Mouse (Mus musculus): ENCODE results near the gene Arhgef39. TPM values are rescaled to one million over a fixed set of nuclear protein-coding genes. Genes with fewer than 3 reads are reported as not detected.

Gene Arhgef39
- polyA plus RNA-seq, 1 experiment from 2014 or later = 4.4 TPM

GRCm38 (mm10) chr4:43503041-43503440 lies 3.5 kb upstream of the Arhgef39 start:
- Histone ChIP-seq H3K4me1 (ENCODE audit: control insufficient read depth, insufficient read depth, low read length) (peaks cover 5% of the 10 kb centered on the region; the same call in 1 of the 2 replicates), H3K36me3 (ENCODE audit: control insufficient read depth, insufficient read depth, low read length) (no peaks in the 10 kb centered on the region), H3K9me3 (replicated peaks; ENCODE audit: control insufficient read depth, low read length, poor library complexity, severe bottlenecking) (no peaks in the 10 kb centered on the region), H3K27me3 (ENCODE audit: control insufficient read depth, insufficient read depth, low read depth, low read length) (peaks cover 6% of the 10 kb centered on the region; the same call in 1 of the 2 replicates), H3K4me2 (ENCODE audit: low read length) (no peak overlapping the region), H3K9ac (ENCODE audit: low read depth, low read length) (no peak overlapping the region), H3K27ac (ENCODE audit: low read length) (no peak overlapping the region), H3K4me3 (ENCODE audit: low read depth, low read length) (no peak overlapping the region)
- WGBS = 82% methylated on average over 2 of the region's 2 CpGs
- ATAC-seq = no peak

GRCm38 (mm10) chr4:43498983-43499382 lies 512 bp downstream of the Arhgef39 start:
- WGBS = 18% methylated on average over 8 of the region's 8 CpGs
- Histone ChIP-seq H3K4me2 (ENCODE audit: low read length) (peak overlapping the region; percentile 91), H3K27me3 (ENCODE audit: control insufficient read depth, insufficient read depth, low read depth, low read length) (peaks cover 3% of the 10 kb centered on the region; the same call in 1 of the 2 replicates), H3K4me3 (ENCODE audit: low read depth, low read length) (peak overlapping the region; percentile 60), H3K9ac (ENCODE audit: low read depth, low read length) (peak overlapping the region; percentile 73), H3K36me3 (ENCODE audit: control insufficient read depth, insufficient read depth, low read length) (no peaks in the 10 kb centered on the region; the same call in 1 of the 2 replicates), H3K4me1 (ENCODE audit: control insufficient read depth, insufficient read depth, low read length) (peaks cover 15% of the 10 kb centered on the region), H3K9me3 (replicated peaks; ENCODE audit: control insufficient read depth, low read length, poor library complexity, severe bottlenecking) (no peaks in the 10 kb centered on the region), H3K27ac (ENCODE audit: low read length) (no peak overlapping the region)
- ATAC-seq = no peak

- Histone ChIP-seq H3K27me3 (ENCODE audit: control insufficient read depth, insufficient read depth, low read depth, low read length) (0 out of 2 replicates have a peak, but pooled peaks cover 3% of the 10 kb centered on the region), H3K4me3 (ENCODE audit: low read depth, low read length) (no peak overlapping the region), H3K9me3 (replicated peaks; ENCODE audit: control insufficient read depth, low read length, poor library complexity, severe bottlenecking) (no peaks in the 10 kb centered on the region), H3K9ac (ENCODE audit: low read depth, low read length) (no peak overlapping the region), H3K4me2 (ENCODE audit: low read length) (no peak overlapping the region), H3K4me1 (ENCODE audit: control insufficient read depth, insufficient read depth, low read length) (peaks cover 15% of the 10 kb centered on the region), H3K27ac (ENCODE audit: low read length) (no peak overlapping the region), H3K36me3 (ENCODE audit: control insufficient read depth, insufficient read depth, low read length) (no peaks in the 10 kb centered on the region; the same call in 1 of the 2 replicates)
- ATAC-seq = no peak
- 79% methylated on average over 4 of the region's 4 CpGs for WGBS
Observed at GRCm38 (mm10) chr4:43497946-43498345, 1.5 kb downstream of the Arhgef39 start.

- no peaks in the 10 kb centered on the region for H3K9me3 ChIP-seq (replicated peaks; ENCODE audit: control insufficient read depth, low read length, poor library complexity, severe bottlenecking)
- no peak overlapping the region for H3K27ac ChIP-seq (ENCODE audit: low read length)
- H3K4me3 ChIP-seq (ENCODE audit: low read depth, low read length) = no peak overlapping the region
- H3K9ac ChIP-seq (ENCODE audit: low read depth, low read length) = no peak overlapping the region
- H3K36me3 ChIP-seq (ENCODE audit: control insufficient read depth, insufficient read depth, low read length) = no peaks in the 10 kb centered on the region; the same call in 1 of the 2 replicates
- WGBS = 95% methylated on average over 8 of the region's 8 CpGs
- no peak overlapping the region for H3K4me2 ChIP-seq (ENCODE audit: low read length)
- ATAC-seq = no peak
- H3K27me3 ChIP-seq (ENCODE audit: control insufficient read depth, insufficient read depth, low read depth, low read length) = 0 out of 2 replicates have a peak, but pooled peaks cover 3% of the 10 kb centered on the region
- peaks cover 15% of the 10 kb centered on the region for H3K4me1 ChIP-seq (ENCODE audit: control insufficient read depth, insufficient read depth, low read length)
Observed at GRCm38 (mm10) chr4:43497405-43497804, 2.1 kb downstream of the Arhgef39 start.

GRCm38 (mm10) chr4:43496587-43496986 lies 2.9 kb downstream of the Arhgef39 start:
- Histone ChIP-seq H3K4me3 (ENCODE audit: low read depth, low read length) (no peak overlapping the region), H3K4me2 (ENCODE audit: low read length) (no peak overlapping the region), H3K27me3 (ENCODE audit: control insufficient read depth, insufficient read depth, low read depth, low read length) (0 out of 2 replicates have a peak, but pooled peaks cover 3% of the 10 kb centered on the region), H3K36me3 (ENCODE audit: control insufficient read depth, insufficient read depth, low read length) (no peaks in the 10 kb centered on the region; the same call in 1 of the 2 replicates), H3K4me1 (ENCODE audit: control insufficient read depth, insufficient read depth, low read length) (peaks cover 15% of the 10 kb centered on the region), H3K9me3 (replicated peaks; ENCODE audit: control insufficient read depth, low read length, poor library complexity, severe bottlenecking) (no peaks in the 10 kb centered on the region), H3K9ac (ENCODE audit: low read depth, low read length) (no peak overlapping the region), H3K27ac (ENCODE audit: low read length) (no peak overlapping the region)
- 51% methylated on average over 6 of the region's 6 CpGs for WGBS
- no peak for ATAC-seq

GRCm38 (mm10) chr4:43493846-43494240 lies 5.7 kb downstream of the Arhgef39 start:
- peak overlapping the region; percentile 81 for H3K4me3 ChIP-seq (ENCODE audit: low read depth, low read length)
- H3K27me3 ChIP-seq (ENCODE audit: control insufficient read depth, insufficient read depth, low read depth, low read length) = 0 out of 2 replicates have a peak, but pooled peaks cover 3% of the 10 kb centered on the region
- WGBS = 1% methylated on average over 9 of the region's 9 CpGs
- H3K4me1 ChIP-seq (ENCODE audit: control insufficient read depth, insufficient read depth, low read length) = peaks cover 13% of the 10 kb centered on the region
- no peak for ATAC-seq
- H3K36me3 ChIP-seq (ENCODE audit: control insufficient read depth, insufficient read depth, low read length) = no peaks in the 10 kb centered on the region; the same call in 1 of the 2 replicates
- peak overlapping the region; percentile 85 for H3K9ac ChIP-seq (ENCODE audit: low read depth, low read length)
- H3K27ac ChIP-seq (ENCODE audit: low read length) = peak overlapping the region; percentile 93
- H3K9me3 ChIP-seq (replicated peaks; ENCODE audit: control insufficient read depth, low read length, poor library complexity, severe bottlenecking) = no peaks in the 10 kb centered on the region; the same call in 1 of the 2 replicates
- H3K4me2 ChIP-seq (ENCODE audit: low read length) = peak overlapping the region; percentile 74

- peak overlapping the region; percentile 81 for H3K4me3 ChIP-seq (ENCODE audit: low read depth, low read length)
- peak overlapping the region; percentile 85 for H3K9ac ChIP-seq (ENCODE audit: low read depth, low read length)
- WGBS = under 1% methylated on average over 47 of the region's 47 CpGs
- H3K36me3 ChIP-seq (ENCODE audit: control insufficient read depth, insufficient read depth, low read length) = no peaks in the 10 kb centered on the region; the same call in 1 of the 2 replicates
- 0 out of 2 replicates have a peak, but pooled peaks cover 3% of the 10 kb centered on the region for H3K27me3 ChIP-seq (ENCODE audit: control insufficient read depth, insufficient read depth, low read depth, low read length)
- peak overlapping the region; percentile 93 for H3K27ac ChIP-seq (ENCODE audit: low read length)
- peak; percentile 92 for ATAC-seq
- peaks cover 13% of the 10 kb centered on the region for H3K4me1 ChIP-seq (ENCODE audit: control insufficient read depth, insufficient read depth, low read length)
- peak overlapping the region; percentile 74 for H3K4me2 ChIP-seq (ENCODE audit: low read length)
- H3K9me3 ChIP-seq (replicated peaks; ENCODE audit: control insufficient read depth, low read length, poor library complexity, severe bottlenecking) = no peaks in the 10 kb centered on the region; the same call in 1 of the 2 replicates
Observed at GRCm38 (mm10) chr4:43493186-43493845, 6.2 kb downstream of the Arhgef39 start.

- peak within 1 kb of the TSS; percentile 81 for H3K4me3 ChIP-seq (ENCODE audit: low read depth, low read length)
- H3K36me3 ChIP-seq (ENCODE audit: control insufficient read depth, insufficient read depth, low read length) = no peaks in the 10 kb centered on the region; the same call in 1 of the 2 replicates
- peak within 1 kb of the TSS; percentile 74 for H3K4me2 ChIP-seq (ENCODE audit: low read length)
- peak within 1 kb of the TSS; percentile 93 for H3K27ac ChIP-seq (ENCODE audit: low read length)
- WGBS = 1% methylated on average over 25 of the region's 25 CpGs
- H3K4me1 ChIP-seq (ENCODE audit: control insufficient read depth, insufficient read depth, low read length) = peaks cover 13% of the 10 kb centered on the region
- H3K27me3 ChIP-seq (ENCODE audit: control insufficient read depth, insufficient read depth, low read depth, low read length) = no peaks in the 10 kb centered on the region
- H3K9me3 ChIP-seq (replicated peaks; ENCODE audit: control insufficient read depth, low read length, poor library complexity, severe bottlenecking) = no peaks in the 10 kb centered on the region; the same call in 1 of the 2 replicates
- peak within 1 kb of the TSS; percentile 85 for H3K9ac ChIP-seq (ENCODE audit: low read depth, low read length)
- peak; percentile 98 for ATAC-seq
Observed at GRCm38 (mm10) chr4:43492821-43493185, 6.7 kb downstream of the Arhgef39 start, which contains the start of gene Ccdc107. TSS of gene Ccdc107 (plus strand) at chr4:43492900.

Measured in midbrain, embryonic 16.5 days (tissue).